18 mouse cellular contexts compared by ENCODE assay signal in genomic region chr8:83664096-83664495, GRCm38 (mm10). TPM values are rescaled to one million over a fixed set of nuclear protein-coding genes. Genes with fewer than 3 reads are reported as not detected.
A peak's percentile ranks its signal among the peaks of the same experiment; 100 is the strongest.
DNase-seq lines count a peak whose midpoint lies in the region; ATAC-seq and TF ChIP-seq lines count a peak whose summit lies in the region.
"Had no signal": no experiment of that assay in that cellular context is flagged by ENCODE, and none has a peak within 500 bp of the region (broad histone marks: within the 10 kb centered on the region; RNA-seq: fewer than 3 reads in every experiment).

No protein-coding gene starts in this region.

- H3K4me1 ChIP-seq in hindbrain, embryonic 16.5 days (ENCODE audit: control insufficient read depth, insufficient read depth, low read depth, low read length) = peaks cover 48% of the 10 kb centered on the region
- H3K4me1 ChIP-seq in hindbrain, embryonic 12.5 days = peaks cover 61% of the 10 kb centered on the region
- H3K4me1 ChIP-seq in kidney, postnatal 0 days (replicated peaks; ENCODE audit: insufficient read depth, low read length) = peaks cover 60% of the 10 kb centered on the region
- peaks cover 24% of the 10 kb centered on the region for H3K4me1 ChIP-seq in midbrain, embryonic 11.5 days (ENCODE audit: control insufficient read depth, insufficient read depth, low read length)

- DNase-seq in adrenal gland, adult (ENCODE audit: inconsistent age in 2 of 2, low spot score in 1 of 2) = peak; percentile 74 to 83
- DNase-seq in adrenal gland, adult 18-20 months (ENCODE audit: low spot score in 2 of 2) = no peak
- DNase-seq in kidney, postnatal 0 days (ENCODE audit: low spot score) = no peak
- no peak for DNase-seq in kidney, postnatal 4 days
- no peak for DNase-seq in urinary bladder, postnatal 4 days (ENCODE audit: low spot score in 2 of 2)
- DNase-seq in midbrain, embryonic 11.5 days (ENCODE audit: low spot score, missing footprints) = no peak
- DNase-seq: cerebellum, adult 9-10 months; gastrocnemius, postnatal 36 days; heart, postnatal 4 days; spleen, adult 18-20 months; thymus, postnatal 14 days had no signal

- 74% methylated on average over 13 of the region's 13 CpGs for WGBS in hindbrain, embryonic 16.5 days
- WGBS in hindbrain, embryonic 12.5 days = 91% methylated on average over 13 of the region's 13 CpGs
- WGBS in kidney, postnatal 0 days = 84% methylated on average over 13 of the region's 13 CpGs
- WGBS in midbrain, embryonic 11.5 days = 85% methylated on average over 13 of the region's 13 CpGs

- no peaks in the 10 kb centered on the region for H3K27me3 ChIP-seq in hindbrain, embryonic 16.5 days (replicated peaks; ENCODE audit: control insufficient read depth, insufficient read depth, low read length)
- H3K27me3 ChIP-seq in hindbrain, embryonic 12.5 days = peaks cover 11% of the 10 kb centered on the region
- H3K27me3 ChIP-seq in kidney, postnatal 0 days (ENCODE audit: insufficient read depth, low read length) = no peaks in the 10 kb centered on the region
- peaks cover 10% of the 10 kb centered on the region for H3K27me3 ChIP-seq in midbrain, embryonic 11.5 days (ENCODE audit: control insufficient read depth, insufficient read depth, low read length)

- H3K4me2 ChIP-seq in hindbrain, embryonic 16.5 days (ENCODE audit: low read length) = no peak overlapping the region
- no peak overlapping the region for H3K4me2 ChIP-seq in hindbrain, embryonic 12.5 days (replicated peaks)
- H3K4me2 ChIP-seq in kidney, postnatal 0 days (ENCODE audit: low read length) = no peak overlapping the region
- H3K4me2 ChIP-seq in midbrain, embryonic 11.5 days = no peak overlapping the region
- H3K4me2 ChIP-seq: forebrain, embryonic 13.5 days; heart, embryonic 13.5 days; liver, embryonic 15.5 days; neural tube, embryonic 13.5 days had no signal

- no peak overlapping the region for H3K9ac ChIP-seq in hindbrain, embryonic 16.5 days (ENCODE audit: low read depth, low read length)
- no peak overlapping the region for H3K9ac ChIP-seq in hindbrain, embryonic 12.5 days
- no peak overlapping the region for H3K9ac ChIP-seq in kidney, postnatal 0 days (ENCODE audit: low read depth, low read length)
- no peak overlapping the region for H3K9ac ChIP-seq in midbrain, embryonic 11.5 days (ENCODE audit: low read length)
- H3K9ac ChIP-seq: forebrain, embryonic 13.5 days; liver, embryonic 15.5 days; neural tube, embryonic 13.5 days had no signal

- ATAC-seq in hindbrain, embryonic 16.5 days = no peak
- no peak for ATAC-seq in hindbrain, embryonic 12.5 days (ENCODE audit: low FRiP score)
- ATAC-seq in kidney, postnatal 0 days (replicated peaks; ENCODE audit: low FRiP score, low read depth) = no peak
- ATAC-seq in midbrain, embryonic 11.5 days (ENCODE audit: low FRiP score) = no peak
- ATAC-seq: forebrain, embryonic 13.5 days; inflammation-experienced regulatory T-cells, adult 6 months had no signal

- H3K9me3 ChIP-seq in hindbrain, embryonic 16.5 days (ENCODE audit: control insufficient read depth, low read length) = no peaks in the 10 kb centered on the region
- no peaks in the 10 kb centered on the region for H3K9me3 ChIP-seq in hindbrain, embryonic 12.5 days (replicated peaks)
- no peaks in the 10 kb centered on the region for H3K9me3 ChIP-seq in kidney, postnatal 0 days (replicated peaks; ENCODE audit: low read length)
- H3K9me3 ChIP-seq in midbrain, embryonic 11.5 days (ENCODE audit: control insufficient read depth, low read length) = no peaks in the 10 kb centered on the region
- H3K9me3 ChIP-seq: forebrain, embryonic 13.5 days; heart, embryonic 13.5 days; liver, embryonic 15.5 days; neural tube, embryonic 13.5 days had no signal

- H3K27ac ChIP-seq in hindbrain, embryonic 16.5 days (ENCODE audit: low read depth, low read length) = 0 out of 2 replicates have a peak overlapping the region, but pooled peaks have one; percentile 6
- no peak overlapping the region for H3K27ac ChIP-seq in hindbrain, embryonic 12.5 days
- peak overlapping the region; percentile 81 for H3K27ac ChIP-seq in kidney, postnatal 0 days
- no peak overlapping the region for H3K27ac ChIP-seq in midbrain, embryonic 11.5 days (ENCODE audit: low read depth, low read length)
- H3K27ac ChIP-seq: forebrain, embryonic 13.5 days; heart, embryonic 13.5 days; liver, embryonic 15.5 days; neural tube, embryonic 13.5 days had no signal

- no peak for TF ChIP-seq CTCF in kidney, postnatal 0 days (IDR thresholded peaks at IDR 0.05; ENCODE audit: low read depth)

- H3K4me3 ChIP-seq in hindbrain, embryonic 16.5 days (ENCODE audit: low read length) = no peak overlapping the region
- H3K4me3 ChIP-seq in hindbrain, embryonic 12.5 days = no peak overlapping the region
- no peak overlapping the region for H3K4me3 ChIP-seq in kidney, postnatal 0 days (replicated peaks; ENCODE audit: low read depth, low read length)
- H3K4me3 ChIP-seq in midbrain, embryonic 11.5 days (ENCODE audit: low read depth, low read length) = no peak overlapping the region
- H3K4me3 ChIP-seq: forebrain, embryonic 13.5 days; heart, embryonic 13.5 days; liver, embryonic 15.5 days; neural tube, embryonic 13.5 days had no signal

- H3K36me3 ChIP-seq in hindbrain, embryonic 16.5 days (ENCODE audit: control insufficient read depth, insufficient read depth, low read length) = no peaks in the 10 kb centered on the region
- peaks cover 11% of the 10 kb centered on the region; the same call in 1 of the 2 replicates for H3K36me3 ChIP-seq in hindbrain, embryonic 12.5 days
- H3K36me3 ChIP-seq in kidney, postnatal 0 days (ENCODE audit: insufficient read depth, low read length) = no peaks in the 10 kb centered on the region
- H3K36me3 ChIP-seq in midbrain, embryonic 11.5 days (ENCODE audit: control insufficient read depth, insufficient read depth, low read length) = no peaks in the 10 kb centered on the region; the same call in 1 of the 2 replicates
- H3K36me3 ChIP-seq: liver, embryonic 15.5 days had no signal

RNA-seq across cellular contexts. Expression of gene Ptger1, which starts 2.4 kb away (rescaled TPM):
- total RNA-seq in adrenal gland, adult 18-20 months (2021) = under 1 TPM; 0.45 to 0.99 TPM
- polyA plus RNA-seq in hindbrain, embryonic 16.5 days (2015; fragmentation: Nextera tagmentation; extraction: Ambion mirVana) = 0.61 and 0.87 TPM in 2 replicates
- polyA plus RNA-seq in hindbrain, embryonic 12.5 days (2016; fragmentation: Nextera tagmentation; extraction: Ambion mirVana) = 0.70 and 0.93 TPM in 2 replicates
- polyA plus RNA-seq in kidney, postnatal 0 days (2015; fragmentation: Nextera tagmentation; extraction: Ambion mirVana) = 9.4 and 9.8 TPM in 2 replicates
- 0.31 and 0.37 TPM in 2 replicates for polyA plus RNA-seq in midbrain, embryonic 11.5 days (2014; fragmentation: Nextera tagmentation; extraction: Ambion mirVana)

RNA-seq across cellular contexts. Expression of gene Gipc1, which starts 11.6 kb away (rescaled TPM):
- total RNA-seq in adrenal gland, adult 18-20 months (2021) = 10 to 100 TPM; 26.2 to 29.8 TPM
- polyA plus RNA-seq in hindbrain, embryonic 16.5 days (2015; fragmentation: Nextera tagmentation; extraction: Ambion mirVana) = 135 TPM in 2 replicates
- polyA plus RNA-seq in hindbrain, embryonic 12.5 days (2016; fragmentation: Nextera tagmentation; extraction: Ambion mirVana) = 188 and 193 TPM in 2 replicates
- 197 and 212 TPM in 2 replicates for polyA plus RNA-seq in kidney, postnatal 0 days (2015; fragmentation: Nextera tagmentation; extraction: Ambion mirVana)
- 184 TPM in 2 replicates for polyA plus RNA-seq in midbrain, embryonic 11.5 days (2014; fragmentation: Nextera tagmentation; extraction: Ambion mirVana)

RNA-seq across cellular contexts. Expression of gene Pkn1, which starts 34.9 kb away (rescaled TPM):
- 100 to 1,000 TPM; 124 to 126 TPM for total RNA-seq in adrenal gland, adult 18-20 months (2021)
- 21.2 and 24.6 TPM in 2 replicates for polyA plus RNA-seq in hindbrain, embryonic 16.5 days (2015; fragmentation: Nextera tagmentation; extraction: Ambion mirVana)
- 34.6 and 38.3 TPM in 2 replicates for polyA plus RNA-seq in hindbrain, embryonic 12.5 days (2016; fragmentation: Nextera tagmentation; extraction: Ambion mirVana)
- polyA plus RNA-seq in kidney, postnatal 0 days (2015; fragmentation: Nextera tagmentation; extraction: Ambion mirVana) = 31.0 and 33.2 TPM in 2 replicates
- polyA plus RNA-seq in midbrain, embryonic 11.5 days (2014; fragmentation: Nextera tagmentation; extraction: Ambion mirVana) = 18.6 and 20.3 TPM in 2 replicates

RNA-seq across cellular contexts. Expression of gene Ddx39, which starts 50.9 kb away (rescaled TPM):
- total RNA-seq in adrenal gland, adult 18-20 months (2021) = 10 to 100 TPM; 17.5 to 20.5 TPM
- polyA plus RNA-seq in hindbrain, embryonic 16.5 days (2015; fragmentation: Nextera tagmentation; extraction: Ambion mirVana) = 92.6 and 97.9 TPM in 2 replicates
- polyA plus RNA-seq in hindbrain, embryonic 12.5 days (2016; fragmentation: Nextera tagmentation; extraction: Ambion mirVana) = 119 and 135 TPM in 2 replicates
- polyA plus RNA-seq in kidney, postnatal 0 days (2015; fragmentation: Nextera tagmentation; extraction: Ambion mirVana) = 110 and 128 TPM in 2 replicates
- 223 and 253 TPM in 2 replicates for polyA plus RNA-seq in midbrain, embryonic 11.5 days (2014; fragmentation: Nextera tagmentation; extraction: Ambion mirVana)

RNA-seq across cellular contexts. Expression of gene Dnajb1, which starts 56.1 kb away (rescaled TPM):
- 10 to 100 TPM; 75.9 to 83.0 TPM for total RNA-seq in adrenal gland, adult 18-20 months (2021)
- 60.8 and 61.8 TPM in 2 replicates for polyA plus RNA-seq in hindbrain, embryonic 16.5 days (2015; fragmentation: Nextera tagmentation; extraction: Ambion mirVana)
- polyA plus RNA-seq in hindbrain, embryonic 12.5 days (2016; fragmentation: Nextera tagmentation; extraction: Ambion mirVana) = 57.1 and 62.8 TPM in 2 replicates
- 30.2 and 35.3 TPM in 2 replicates for polyA plus RNA-seq in kidney, postnatal 0 days (2015; fragmentation: Nextera tagmentation; extraction: Ambion mirVana)
- 61.1 and 71.3 TPM in 2 replicates for polyA plus RNA-seq in midbrain, embryonic 11.5 days (2014; fragmentation: Nextera tagmentation; extraction: Ambion mirVana)

Comparison
In these comparisons a context has a peak if more than half of its experiments do, and no peak if none do; other contexts are left out.
1. DNase-seq: peak in adrenal gland, adult (2 of 2); none in adrenal gland, adult 18-20 months (0 of 2), kidney, postnatal 0 days (single experiment), kidney, postnatal 4 days (0 of 2), urinary bladder, postnatal 4 days (0 of 2) and midbrain, embryonic 11.5 days (single experiment).
2. H3K27ac ChIP-seq: peak in hindbrain, embryonic 16.5 days (single experiment) and kidney, postnatal 0 days (single experiment); none in hindbrain, embryonic 12.5 days (single experiment) and midbrain, embryonic 11.5 days (single experiment).